Mouse (Mus musculus) thymus, adult 2 months (tissue): ENCODE data around the gene Gria2.

Source experiments
- CTCF ChIP-seq: fragments of 200-500 bp; IDR thresholded peaks from 2 replicates; pipeline ENCODE4 v1.5.1; 2012; ENCODE audit warnings: mild to moderate bottlenecking, control low read depth, low read length, moderate library complexity, borderline replicate concordance; ENCODE audit not compliant: control insufficient read depth, poor library complexity, insufficient read depth; ENCODE audit errors: extremely low read depth
- POLR2A ChIP-seq: fragments of 200-500 bp; IDR thresholded peaks from 2 replicates; pipeline ENCODE4 v1.6.1; 2012; ENCODE audit warnings: mild to moderate bottlenecking, low read length, control low read depth, moderate library complexity; ENCODE audit not compliant: control insufficient read depth, poor library complexity, insufficient read depth; ENCODE audit errors: extremely low read depth

GRCm38 (mm10) chr3:80694965-80695364, 107.7 kb downstream of the Gria2 start:
- TF ChIP-seq POLR2A (no peak), CTCF (no peak)
